Mouse (Mus musculus): ENCODE measurements around the gene Gm45837. TPM values are rescaled to one million over a fixed set of nuclear protein-coding genes. Genes with fewer than 3 reads are reported as not detected.

Gene Gm45837
- polyA plus RNA-seq, 1 experiment from 2014 or later: not detected

DNA sequence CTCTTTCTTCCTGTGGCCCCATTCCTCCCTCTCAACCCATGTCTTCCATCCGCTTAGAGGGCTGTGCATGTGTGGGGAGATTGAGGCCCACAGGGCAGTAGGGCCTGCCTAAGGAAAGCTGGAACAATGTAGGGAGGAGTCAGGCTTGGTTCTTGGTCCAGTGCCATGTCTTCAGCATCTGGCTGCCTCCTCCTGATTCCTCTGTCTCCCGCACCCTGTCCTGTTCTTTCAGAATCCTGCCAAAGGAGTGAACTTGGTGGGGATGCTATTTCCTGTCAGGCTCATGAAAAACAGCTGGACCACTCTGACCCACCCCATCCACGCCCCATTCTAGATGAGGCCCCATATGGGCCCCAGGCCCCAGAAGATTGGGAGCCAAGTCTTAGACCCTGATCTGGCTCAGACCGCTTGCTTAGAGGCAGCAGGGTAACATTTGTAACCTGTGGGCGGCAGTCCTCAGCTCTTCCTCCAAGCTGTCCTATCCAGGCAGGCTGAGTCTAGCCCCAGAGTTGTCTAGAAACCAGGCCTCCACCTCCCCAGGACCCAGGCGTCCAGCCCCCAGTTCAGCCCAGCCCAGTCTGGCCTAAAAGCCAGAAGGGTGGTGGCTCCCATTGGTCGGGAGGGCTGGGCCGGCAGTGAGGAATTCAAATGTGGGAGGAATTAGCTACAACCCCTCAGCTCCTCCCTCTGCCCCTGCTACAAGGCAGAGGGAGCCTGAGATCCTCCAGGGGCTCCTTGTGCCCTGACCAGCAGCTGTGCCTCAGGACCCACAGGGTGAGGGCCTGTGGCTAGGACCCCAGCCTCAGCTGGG lies 16.8 kb upstream of the Gm45837 start:
- WGBS: 40% methylated on average over 8 of the region's 8 CpGs
- Histone ChIP-seq H3K4me1 (peaks cover 17% of the 10 kb centered on the region; the same call in 1 of the 2 replicates), H3K9me3 (no peaks in the 10 kb centered on the region), H3K9ac (replicated peaks) (0 out of 2 replicates have a peak overlapping the region, but pooled peaks have one; percentile 8), H3K27ac (replicated peaks) (no peak overlapping the region; the same call in 1 of the 2 replicates), H3K36me3 (no peaks in the 10 kb centered on the region), H3K4me2 (replicated peaks) (no peak overlapping the region), H3K4me3 (no peak overlapping the region), H3K27me3 (no peaks in the 10 kb centered on the region)
- ATAC-seq (ENCODE audit: low FRiP score, low read depth): peak; percentile 64

DNA sequence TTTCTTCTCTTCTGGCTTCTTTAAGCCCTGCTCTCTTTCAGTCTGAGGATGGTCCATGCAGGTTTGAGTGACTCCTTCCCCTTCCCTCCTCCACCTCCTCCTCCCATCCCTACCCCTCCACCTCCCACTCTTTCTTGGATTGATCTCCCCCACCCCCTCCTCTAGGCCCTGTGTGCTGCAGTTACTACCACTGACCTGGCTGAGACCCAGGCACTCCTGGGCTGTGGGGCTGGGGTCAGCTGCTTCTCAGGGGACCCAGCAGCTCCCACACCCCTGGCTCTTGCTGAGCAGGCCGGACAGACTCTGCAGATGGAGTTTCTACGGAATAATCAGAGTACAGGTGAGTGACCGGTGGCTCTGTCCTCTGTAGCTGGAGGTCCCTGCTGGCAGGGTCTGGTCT lies 16.1 kb upstream of the Gm45837 start:
- Histone ChIP-seq H3K4me3 (no peak overlapping the region), H3K4me2 (replicated peaks) (no peak overlapping the region), H3K9ac (replicated peaks) (no peak overlapping the region), H3K4me1 (peaks cover 17% of the 10 kb centered on the region; the same call in 1 of the 2 replicates), H3K9me3 (no peaks in the 10 kb centered on the region), H3K27ac (replicated peaks) (no peak overlapping the region; the same call in 1 of the 2 replicates), H3K36me3 (no peaks in the 10 kb centered on the region), H3K27me3 (no peaks in the 10 kb centered on the region)
- 0 out of 2 replicates have a peak, but pooled peaks have one; percentile 6 for ATAC-seq (ENCODE audit: low FRiP score, low read depth)
- 50% methylated on average over 3 of the region's 3 CpGs for WGBS

DNA sequence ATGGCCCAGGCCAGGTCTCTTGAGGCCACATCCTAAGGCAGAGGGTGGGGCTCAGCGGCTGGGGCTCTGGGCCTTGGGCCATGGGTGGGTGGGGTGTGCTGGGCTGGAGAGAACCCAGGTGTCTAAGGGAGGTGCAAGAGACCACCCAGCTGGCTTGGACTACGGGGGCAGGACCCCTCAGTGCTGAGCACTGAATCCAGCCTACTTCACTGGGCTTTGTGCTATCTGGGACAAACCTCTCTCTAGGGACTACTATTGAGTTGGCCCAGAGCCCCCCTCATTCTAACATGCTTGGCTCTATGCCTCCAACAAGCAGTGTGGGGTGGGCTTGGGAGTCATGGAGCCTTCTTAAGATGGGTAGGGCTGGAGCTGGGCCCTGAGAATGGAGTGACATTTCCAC lies 15.2 kb upstream of the Gm45837 start:
- ATAC-seq (ENCODE audit: low FRiP score, low read depth): no peak
- Histone ChIP-seq H3K9me3 (no peaks in the 10 kb centered on the region), H3K4me2 (replicated peaks) (no peak overlapping the region), H3K27me3 (no peaks in the 10 kb centered on the region), H3K27ac (replicated peaks) (no peak overlapping the region), H3K9ac (replicated peaks) (no peak overlapping the region), H3K4me1 (peaks cover 17% of the 10 kb centered on the region; the same call in 1 of the 2 replicates), H3K4me3 (no peak overlapping the region), H3K36me3 (no peaks in the 10 kb centered on the region)
- 91% methylated on average over 2 of the region's 2 CpGs for WGBS

DNA sequence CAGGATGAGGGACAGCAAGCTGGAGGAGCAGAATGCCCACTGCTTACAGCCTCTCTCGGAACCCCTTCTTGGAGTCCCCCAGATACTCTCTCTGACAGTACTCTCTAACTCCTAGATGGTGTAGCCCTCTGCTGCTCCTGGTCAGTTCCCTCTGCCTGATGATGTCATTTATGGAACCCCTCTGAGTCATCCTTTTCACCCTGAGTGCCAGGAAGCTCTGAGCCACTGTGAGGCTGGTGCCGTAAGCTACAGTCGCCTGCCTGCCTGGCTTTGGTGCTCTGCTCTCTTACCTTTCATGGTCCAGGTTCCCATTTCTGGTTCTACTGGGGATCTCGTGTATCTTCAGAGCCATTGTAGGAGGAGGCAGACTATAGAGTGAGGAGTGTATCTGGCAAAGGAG lies 13.5 kb upstream of the Gm45837 start:
- Histone ChIP-seq H3K9ac (replicated peaks) (no peak overlapping the region), H3K4me1 (peaks cover 17% of the 10 kb centered on the region; the same call in 1 of the 2 replicates), H3K27ac (replicated peaks) (no peak overlapping the region), H3K36me3 (no peaks in the 10 kb centered on the region), H3K4me2 (replicated peaks) (no peak overlapping the region), H3K27me3 (no peaks in the 10 kb centered on the region), H3K4me3 (no peak overlapping the region), H3K9me3 (no peaks in the 10 kb centered on the region)
- no peak for ATAC-seq (ENCODE audit: low FRiP score, low read depth)
- 91% methylated on average over 4 of the region's 4 CpGs for WGBS

DNA sequence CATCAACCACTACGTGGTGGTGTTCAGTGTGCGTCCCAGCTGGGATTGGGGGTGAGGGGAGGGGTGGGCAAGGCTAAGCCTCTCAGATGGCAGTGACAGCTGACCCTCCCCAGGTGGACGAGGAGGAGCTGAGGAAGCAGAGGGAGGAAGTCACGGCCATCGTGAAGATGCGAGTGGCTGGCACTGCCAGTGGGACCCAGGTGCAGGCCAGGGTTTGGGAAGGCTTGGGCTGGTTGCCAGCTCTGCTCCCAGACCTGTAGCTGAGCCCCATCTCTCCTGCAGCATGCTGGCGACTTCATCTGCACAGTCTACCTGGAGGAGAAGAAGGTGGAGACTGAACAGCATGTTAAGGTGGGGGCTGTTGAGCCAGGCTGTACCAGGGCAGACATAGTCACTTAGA lies 9.2 kb upstream of the Gm45837 start:
- no peaks in the 10 kb centered on the region for H3K9me3 ChIP-seq
- H3K4me1 ChIP-seq: no peaks in the 10 kb centered on the region
- ATAC-seq (ENCODE audit: low FRiP score, low read depth): no peak
- no peaks in the 10 kb centered on the region for H3K36me3 ChIP-seq
- whole genome bisulfite sequencing: 88% methylated on average over 7 of the region's 7 CpGs
- H3K9ac ChIP-seq (replicated peaks): no peak overlapping the region
- H3K27ac ChIP-seq (replicated peaks): no peak overlapping the region
- H3K4me3 ChIP-seq: no peak overlapping the region
- no peaks in the 10 kb centered on the region for H3K27me3 ChIP-seq
- H3K4me2 ChIP-seq (replicated peaks): no peak overlapping the region

DNA sequence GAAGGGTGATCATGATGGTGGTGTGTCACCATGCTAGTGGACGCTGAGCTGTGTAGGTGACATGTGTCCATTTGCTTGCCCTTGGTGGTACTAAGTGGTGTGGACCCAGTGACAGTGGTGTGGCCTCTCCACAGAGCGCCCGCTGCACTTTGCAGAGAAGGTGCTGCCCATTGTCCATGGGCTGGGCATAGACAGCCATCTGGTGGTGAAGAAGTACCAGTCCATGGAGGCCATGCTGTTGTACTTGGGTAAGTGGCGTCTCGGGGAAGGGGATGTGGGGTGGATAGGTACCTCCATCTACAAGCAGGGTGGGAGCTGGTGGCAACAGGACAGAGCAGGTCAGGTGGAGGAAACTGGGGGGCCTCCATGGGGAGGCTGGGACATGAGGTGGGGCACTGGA lies 6.9 kb upstream of the Gm45837 start:
- Histone ChIP-seq H3K4me3 (no peak overlapping the region), H3K4me2 (replicated peaks) (no peak overlapping the region), H3K4me1 (no peaks in the 10 kb centered on the region), H3K27ac (replicated peaks) (no peak overlapping the region), H3K27me3 (no peaks in the 10 kb centered on the region), H3K36me3 (no peaks in the 10 kb centered on the region), H3K9me3 (no peaks in the 10 kb centered on the region), H3K9ac (replicated peaks) (no peak overlapping the region)
- 88% methylated on average over 5 of the region's 5 CpGs for WGBS
- no peak for ATAC-seq (ENCODE audit: low FRiP score, low read depth)

DNA sequence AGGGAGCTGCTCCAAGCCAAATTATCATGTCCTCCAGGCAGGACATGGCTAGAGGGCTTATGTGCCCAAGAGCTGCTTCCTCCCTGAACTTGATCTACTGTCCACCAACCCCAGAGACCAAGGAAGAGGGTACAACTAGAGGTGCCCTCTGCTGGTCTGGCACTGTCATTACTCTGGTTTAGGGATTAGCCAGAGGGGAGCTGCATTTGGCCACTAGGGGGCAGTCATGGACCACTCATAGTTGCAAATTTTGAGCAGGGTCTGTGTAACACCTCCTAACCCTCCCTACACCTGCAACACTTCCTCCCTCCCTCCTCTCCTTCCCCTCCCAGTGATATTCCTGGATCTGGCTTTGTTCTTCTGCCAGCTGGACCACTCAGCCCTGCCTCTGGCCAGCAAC lies 2.1 kb downstream of the Gm45837 start:
- H3K27ac ChIP-seq (replicated peaks): no peak overlapping the region
- no peaks in the 10 kb centered on the region for H3K9me3 ChIP-seq
- H3K4me3 ChIP-seq: no peak overlapping the region
- H3K27me3 ChIP-seq: peaks cover 16% of the 10 kb centered on the region
- no peak overlapping the region for H3K9ac ChIP-seq (replicated peaks)
- no peak overlapping the region for H3K4me2 ChIP-seq (replicated peaks)
- H3K4me1 ChIP-seq: peaks cover 15% of the 10 kb centered on the region
- no peaks in the 10 kb centered on the region for H3K36me3 ChIP-seq
- ATAC-seq (ENCODE audit: low FRiP score, low read depth): peak; percentile 48; the same call in 1 of the 2 replicates

DNA sequence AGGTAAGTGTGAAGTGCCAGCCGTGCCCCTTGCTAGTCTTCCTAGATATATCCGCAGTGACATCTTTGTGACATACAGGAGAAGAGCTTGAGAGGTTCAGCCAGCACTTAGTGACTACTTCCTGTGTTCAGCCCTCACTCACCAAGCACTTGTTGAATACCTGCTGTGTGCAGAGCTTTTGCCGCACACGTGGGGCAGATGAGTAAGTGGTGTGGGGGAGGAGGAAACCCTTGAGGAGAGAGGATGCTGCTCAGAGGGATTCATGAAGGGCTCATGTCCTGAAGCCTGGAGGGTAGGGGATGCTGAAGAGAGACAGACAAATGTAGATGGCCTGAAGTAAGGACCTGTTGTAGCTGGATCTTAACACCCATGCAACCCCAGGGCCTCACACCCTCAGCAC lies 3.5 kb downstream of the Gm45837 start:
- peaks cover 28% of the 10 kb centered on the region for H3K27me3 ChIP-seq
- WGBS: 55% methylated on average over 4 of the region's 4 CpGs
- ATAC-seq (ENCODE audit: low FRiP score, low read depth): no peak

DNA sequence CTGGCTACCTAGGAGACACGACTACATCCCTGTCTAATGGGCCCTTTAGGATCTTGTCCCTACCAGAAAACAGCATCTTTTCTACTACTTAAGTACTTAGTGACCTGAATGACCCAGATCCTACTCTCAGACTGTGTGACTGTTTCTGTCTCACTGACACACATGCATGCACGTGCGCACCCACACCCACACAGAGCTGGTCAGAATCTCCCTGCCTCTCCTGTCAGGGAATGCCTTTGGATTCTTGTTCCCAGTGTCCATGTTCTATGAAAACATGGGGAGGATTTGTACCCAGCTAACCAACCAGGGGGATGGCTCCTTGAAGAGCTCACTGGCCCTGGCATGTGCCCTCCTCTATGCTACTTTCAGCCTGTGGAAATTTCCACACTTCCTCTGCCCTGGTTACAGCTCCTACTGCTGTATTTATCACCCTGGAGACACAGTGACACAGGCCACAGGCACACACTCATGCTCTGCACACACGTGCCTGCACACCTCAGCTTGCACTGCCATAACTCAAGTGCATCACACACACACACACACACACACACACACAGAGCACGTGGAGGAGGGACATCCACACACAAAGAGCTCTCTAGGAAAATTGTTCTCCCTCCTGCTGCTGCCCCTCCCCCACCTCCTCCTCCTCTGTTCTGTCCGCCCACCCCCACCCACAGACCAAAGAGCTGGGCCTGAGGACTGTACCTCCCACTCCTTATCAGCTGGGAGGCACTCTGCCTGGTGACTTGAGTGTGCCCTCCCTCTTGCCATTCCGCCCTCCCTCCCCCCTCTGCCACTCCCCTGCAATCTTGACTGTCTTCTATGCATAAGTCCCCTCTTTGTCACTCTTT lies 4.2 kb downstream of the Gm45837 start:
- Histone ChIP-seq H3K9ac (replicated peaks) (no peak overlapping the region; the same call in 1 of the 2 replicates), H3K4me1 (peaks cover 25% of the 10 kb centered on the region), H3K27ac (replicated peaks) (peak overlapping the region; percentile 31; the same call in 1 of the 2 replicates), H3K4me2 (replicated peaks) (no peak overlapping the region), H3K36me3 (no peaks in the 10 kb centered on the region), H3K4me3 (no peak overlapping the region), H3K9me3 (no peaks in the 10 kb centered on the region), H3K27me3 (peaks cover 35% of the 10 kb centered on the region)
- peak; percentile 63 for ATAC-seq (ENCODE audit: low FRiP score, low read depth)
- WGBS: 29% methylated on average over 7 of the region's 7 CpGs

More for the DNA sequence above, 3.5 kb downstream of the Gm45837 start:
- Histone ChIP-seq H3K36me3 (no peaks in the 10 kb centered on the region), H3K9me3 (no peaks in the 10 kb centered on the region), H3K9ac (replicated peaks) (no peak overlapping the region), H3K4me3 (no peak overlapping the region), H3K4me2 (replicated peaks) (no peak overlapping the region), H3K4me1 (peaks cover 19% of the 10 kb centered on the region), H3K27ac (replicated peaks) (no peak overlapping the region)

DNA sequence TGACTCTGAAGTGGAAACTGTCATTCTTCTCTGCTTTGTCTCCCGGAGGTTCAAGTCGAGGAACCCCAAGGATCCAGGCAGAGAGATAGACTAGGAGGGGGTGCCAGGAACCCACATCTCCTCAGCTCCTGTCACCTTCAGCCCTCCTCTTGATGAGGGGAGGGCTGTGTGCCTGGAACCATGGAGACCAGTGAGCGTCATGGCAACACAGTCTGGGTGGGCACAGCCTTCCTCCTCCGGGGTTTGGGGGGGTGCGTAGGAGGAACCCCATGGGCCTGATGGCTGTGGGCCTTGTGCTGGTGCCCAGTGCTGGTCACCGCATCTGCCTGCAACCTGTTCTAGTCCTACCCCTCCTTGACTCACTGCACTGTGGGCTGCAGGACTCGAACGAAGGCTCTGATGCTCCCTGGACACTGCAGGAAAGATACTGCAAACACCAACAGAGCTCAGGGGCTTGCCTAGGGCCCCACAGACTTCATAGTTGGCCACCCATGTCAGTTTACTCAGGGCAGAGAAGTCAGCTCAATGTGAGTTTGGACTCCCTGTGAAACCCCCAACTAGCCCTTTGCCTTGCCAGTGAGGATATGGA lies 4.9 kb downstream of the Gm45837 start:
- Histone ChIP-seq H3K9me3 (no peaks in the 10 kb centered on the region), H3K9ac (replicated peaks) (no peak overlapping the region), H3K4me2 (replicated peaks) (no peak overlapping the region), H3K27me3 (peaks cover 41% of the 10 kb centered on the region), H3K27ac (replicated peaks) (peak overlapping the region; percentile 31; the same call in 1 of the 2 replicates), H3K4me3 (no peak overlapping the region), H3K4me1 (peaks cover 25% of the 10 kb centered on the region), H3K36me3 (no peaks in the 10 kb centered on the region)
- peak; percentile 38 for ATAC-seq (ENCODE audit: low FRiP score, low read depth)
- 36% methylated on average over 8 of the region's 8 CpGs for WGBS

DNA sequence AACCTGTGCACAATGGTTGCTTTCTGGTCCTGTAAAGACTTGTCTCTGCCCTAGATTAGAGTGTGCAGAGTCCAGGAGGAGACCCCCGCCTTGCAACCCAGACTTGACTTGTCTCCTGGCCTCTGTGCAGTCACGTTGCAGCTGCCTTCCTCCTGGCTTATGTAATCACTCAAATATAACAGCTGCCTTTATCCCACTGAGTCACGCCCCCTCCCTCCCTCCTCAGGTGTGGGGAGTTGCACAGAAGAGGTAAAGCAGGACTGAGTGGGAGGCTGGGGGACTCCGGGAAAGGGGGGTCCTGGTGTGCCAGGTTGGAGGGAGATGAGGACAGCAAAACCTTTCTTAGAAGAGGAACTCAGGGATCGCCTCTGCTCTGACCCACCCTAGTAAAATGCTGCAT lies 5.7 kb downstream of the Gm45837 start:
- Histone ChIP-seq H3K36me3 (no peaks in the 10 kb centered on the region), H3K4me3 (no peak overlapping the region), H3K4me2 (replicated peaks) (no peak overlapping the region), H3K9ac (replicated peaks) (no peak overlapping the region), H3K4me1 (peaks cover 29% of the 10 kb centered on the region), H3K9me3 (no peaks in the 10 kb centered on the region), H3K27me3 (peaks cover 48% of the 10 kb centered on the region), H3K27ac (replicated peaks) (no peak overlapping the region)
- no peak for ATAC-seq (ENCODE audit: low FRiP score, low read depth)
- 69% methylated on average over 5 of the region's 5 CpGs for WGBS

Data from midbrain, embryonic 12.5 days (tissue).